Mouse (Mus musculus) adipose tissue, adult 10 weeks (tissue): ENCODE measurements around the gene Nr1i3. TPM values are rescaled to one million over a fixed set of nuclear protein-coding genes. Genes with fewer than 3 reads are reported as not detected.

ENCODE experiments used
- polyA plus RNA-seq: library from polyadenylated mRNA; stranded (reverse); fragments of 350-450 nt; fragmentation: Illumina TruSeq; extraction: RNeasy Lipid Tissue Mini Kit (QIAGEN cat#74804); gene quantifications from one replicate; pipeline ENCODE4 v1.2.3, GENCODE M21; 2014; ENCODE audit warnings: low read depth, low replicate concordance

Gene Nr1i3
- not detected for polyA plus RNA-seq

GRCm38 (mm10) chr1:171213801-171214496 is at the start of gene Nr1i3:
Gene Nr1i3, plus strand, starts transcription at chr1:171213970.

DNA sequence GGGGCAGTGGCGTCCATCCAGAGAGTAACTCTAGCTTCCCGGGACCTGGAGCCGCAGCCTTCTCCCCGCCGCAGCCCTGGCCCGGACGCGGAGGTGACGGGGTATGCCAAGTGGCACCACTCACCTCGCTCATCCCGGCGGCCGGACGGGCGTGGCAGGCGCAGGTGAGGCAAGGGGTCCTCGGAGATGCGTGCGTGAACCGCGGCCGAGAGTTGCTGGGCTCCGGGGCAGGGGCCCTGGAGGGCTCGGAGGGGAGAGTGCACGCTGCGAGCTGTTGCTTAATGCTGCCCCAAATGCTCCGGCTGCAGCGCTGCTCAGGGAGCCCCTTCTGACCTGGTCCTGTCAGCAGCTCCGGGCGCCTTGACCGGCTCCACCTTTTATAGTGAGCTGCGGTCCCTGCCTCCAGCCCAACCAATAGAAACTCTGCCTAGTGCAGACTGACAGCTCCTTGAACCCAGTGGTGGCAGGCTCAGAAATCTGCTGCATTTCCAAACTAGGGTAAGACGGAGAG is 17.8 kb upstream of the Nr1i3 start, which contains the start of gene Pcp4l1:
Gene Pcp4l1, minus strand, starts transcription at position 382 of the 511 bp plus-strand sequence.

GRCm38 (mm10) chr1:171222238-171223155 is 8.7 kb downstream of the Nr1i3 start, which contains the start of gene Tomm40l:
Gene Tomm40l, minus strand, starts transcription at chr1:171222514.

GRCm38 (mm10) chr1:171224857-171225256 is 11.1 kb downstream of the Nr1i3 start, which contains the start of gene Apoa2:
Gene Apoa2, plus strand, starts transcription at chr1:171225054.

GRCm38 (mm10) chr1:171234126-171234525 is 20.4 kb downstream of the Nr1i3 start, which contains the start of gene Fcer1g:
Gene Fcer1g, minus strand, starts transcription at chr1:171234365.

DNA sequence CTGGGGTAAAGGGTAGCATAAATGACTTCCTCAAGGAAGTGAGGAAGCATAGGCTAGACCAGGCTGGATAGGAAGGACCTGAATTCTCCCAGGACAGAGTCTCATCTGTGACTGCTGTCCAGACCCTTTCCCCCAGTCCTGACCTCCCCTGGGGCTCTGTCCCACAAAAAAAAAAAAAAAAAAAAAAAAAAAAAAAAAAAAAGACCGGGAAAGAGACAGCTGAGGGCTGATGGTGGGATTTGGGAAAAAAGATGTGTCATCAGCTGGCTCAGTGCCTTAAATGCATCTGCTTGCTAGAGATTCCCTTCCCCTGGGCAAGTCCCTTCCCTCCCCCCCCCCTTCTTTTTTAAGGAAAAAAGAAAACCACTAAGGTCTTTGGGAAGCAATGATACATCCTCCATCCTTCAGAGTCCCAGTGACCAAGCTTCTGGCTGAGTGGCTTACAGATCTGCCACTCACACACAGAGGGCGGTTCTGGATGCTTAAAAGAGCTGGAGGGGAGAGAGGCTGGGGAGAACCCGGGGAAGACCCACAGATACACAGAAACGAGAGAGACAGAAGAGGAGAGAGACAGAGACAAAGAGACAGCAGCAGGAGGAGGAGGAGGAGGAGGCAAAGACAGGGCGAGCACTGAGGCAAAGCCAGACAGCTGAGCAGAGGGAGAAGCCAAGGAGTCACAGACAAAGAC is 36.3 kb downstream of the Nr1i3 start, which contains the start of gene Adamts4:
Gene Adamts4, plus strand, starts transcription at position 509 of the 688 bp plus-strand sequence.

GRCm38 (mm10) chr1:171250680-171251593 is 37.2 kb downstream of the Nr1i3 start, which contains the start of gene Ndufs2:
Gene Ndufs2, minus strand, starts transcription at chr1:171251388.

GRCm38 (mm10) chr1:171269848-171270572 is 56.2 kb downstream of the Nr1i3 start, which contains the start of gene B4galt3:
Gene B4galt3, plus strand, starts transcription at chr1:171270328.

Other genes with a start within 250 kb of the Nr1i3 start
- gene Fcgr2b, start 237.4 kb upstream of the Nr1i3 start, polyA plus RNA-seq: 104 TPM
- gene Fcgr4, start 195.1 kb upstream of the Nr1i3 start, polyA plus RNA-seq: 2.0 TPM
- 42.1 TPM for gene Fcgr3, start 149.0 kb upstream of the Nr1i3 start, polyA plus RNA-seq
- 23.4 TPM for gene Cfap126, start 100.1 kb upstream of the Nr1i3 start, polyA plus RNA-seq
- 135 TPM for gene Sdhc, start 63.4 kb upstream of the Nr1i3 start, polyA plus RNA-seq
- gene Mpz, start 63.3 kb upstream of the Nr1i3 start, polyA plus RNA-seq: 1.9 TPM
- gene Pcp4l1, start 17.7 kb upstream of the Nr1i3 start, polyA plus RNA-seq: 16.3 TPM
- 23.7 TPM for gene Tomm40l, start 8.5 kb downstream of the Nr1i3 start, polyA plus RNA-seq
- 1.1 TPM for gene Apoa2, start 11.1 kb downstream of the Nr1i3 start, polyA plus RNA-seq
- 58.9 TPM for gene Fcer1g, start 20.4 kb downstream of the Nr1i3 start, polyA plus RNA-seq
- 1.8 TPM for gene Adamts4, start 36.5 kb downstream of the Nr1i3 start, polyA plus RNA-seq
- gene Ndufs2, start 37.4 kb downstream of the Nr1i3 start, polyA plus RNA-seq: 176 TPM
- gene B4galt3, start 56.4 kb downstream of the Nr1i3 start, polyA plus RNA-seq: 40.5 TPM
- gene Ppox, start 67.2 kb downstream of the Nr1i3 start, polyA plus RNA-seq: 43.4 TPM
- 28.1 TPM for gene Usp21, start 74.0 kb downstream of the Nr1i3 start, polyA plus RNA-seq
- gene Ufc1, start 81.1 kb downstream of the Nr1i3 start, polyA plus RNA-seq: 139 TPM
- gene Dedd, start 115.2 kb downstream of the Nr1i3 start, polyA plus RNA-seq: 39.7 TPM
- gene Nit1, start 131.7 kb downstream of the Nr1i3 start, polyA plus RNA-seq: 95.7 TPM
- gene Pfdn2, start 131.7 kb downstream of the Nr1i3 start, polyA plus RNA-seq: 72.2 TPM
- 5.5 TPM for gene Klhdc9, start 146.8 kb downstream of the Nr1i3 start, polyA plus RNA-seq
- 27.6 TPM for gene Nectin4, start 156.1 kb downstream of the Nr1i3 start, polyA plus RNA-seq
- gene Arhgap30, start 175.0 kb downstream of the Nr1i3 start, polyA plus RNA-seq: 6.5 TPM
- 59.3 TPM for gene Usf1, start 197.3 kb downstream of the Nr1i3 start, polyA plus RNA-seq
- gene Tstd1, start 204.9 kb downstream of the Nr1i3 start, polyA plus RNA-seq: 9.5 TPM
- gene F11r, start 223.6 kb downstream of the Nr1i3 start, polyA plus RNA-seq: 71.7 TPM